Mouse (Mus musculus) lung, postnatal 14 days (tissue): ENCODE measurements at regions not wholly inside any gene's neighbourhood (a gene's known extent, or its start where the extent isn't known, plus 50 kb on each side); places are given as distances from the start of the nearest gene placed in this dataset.

ENCODE experiments used
- DNase-seq: peaks from one replicate; pipeline ENCODE4 v3.0.0; 2021

GRCm38 (mm10) chr8:89404287-89404686 is 360.3 kb upstream of the Sall1 start:
- no peak for DNase-seq

GRCm38 (mm10) chr8:89396673-89397072 is 352.7 kb upstream of the Sall1 start:
- no peak for DNase-seq

DNA sequence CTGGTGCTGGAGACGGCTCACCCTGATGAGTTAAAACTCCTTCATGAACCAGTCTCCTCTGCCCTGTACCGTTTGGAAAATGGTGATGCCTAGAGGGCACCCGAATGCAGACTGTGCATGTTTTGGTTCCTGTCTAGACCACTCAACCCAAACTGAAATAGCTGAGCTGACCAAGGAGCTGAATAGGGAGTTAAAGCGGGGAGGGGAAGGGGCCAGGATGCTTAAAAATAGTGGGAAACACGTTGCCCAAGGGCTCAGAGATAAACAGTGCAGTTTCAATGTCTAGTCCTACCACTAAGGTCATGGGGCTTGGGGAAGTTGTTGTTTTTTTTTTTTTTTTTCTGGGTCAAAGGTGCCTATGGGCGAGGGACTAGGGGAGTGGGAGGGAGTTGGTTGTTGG is 348.8 kb upstream of the Sall1 start:
- DNase-seq = no peak

DNA sequence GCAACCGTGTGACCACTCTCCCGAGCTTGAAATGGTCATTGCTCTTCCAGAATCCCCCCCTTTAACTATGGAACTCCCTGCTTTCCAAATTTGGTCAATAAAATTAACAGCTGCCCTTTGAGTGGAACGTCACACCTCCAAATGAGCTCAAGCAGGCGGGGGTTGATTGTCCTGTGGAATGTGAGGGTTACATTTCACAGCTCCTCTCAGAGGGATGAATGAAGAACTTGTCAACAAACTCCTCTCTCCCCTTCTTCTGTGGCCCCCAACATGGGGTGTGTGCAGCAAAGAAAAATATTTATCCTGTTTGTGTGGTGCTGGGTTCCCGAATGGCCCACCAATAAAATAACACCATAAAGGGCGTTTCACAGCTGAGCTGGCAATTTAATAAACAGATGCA is 344.8 kb upstream of the Sall1 start:
- DNase-seq = no peak

DNA sequence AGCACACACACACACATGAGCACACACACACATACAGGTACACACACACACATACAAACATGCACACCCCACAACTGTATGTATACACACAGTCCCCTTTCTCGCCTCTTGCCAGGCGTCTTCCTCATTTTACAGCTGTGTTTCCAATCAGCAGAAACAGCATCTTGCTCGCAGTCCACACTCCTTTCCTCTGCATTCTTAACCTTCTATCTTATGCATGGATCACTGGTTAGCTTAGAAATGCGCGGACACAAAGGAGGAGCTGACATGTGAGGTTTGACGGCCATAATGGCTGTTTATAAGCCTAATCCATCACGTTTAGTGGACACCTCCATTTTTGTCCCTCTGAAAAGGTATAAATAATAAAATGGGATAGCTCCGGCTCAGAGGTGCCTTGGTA is 343.3 kb upstream of the Sall1 start:
- no peak for DNase-seq

DNA sequence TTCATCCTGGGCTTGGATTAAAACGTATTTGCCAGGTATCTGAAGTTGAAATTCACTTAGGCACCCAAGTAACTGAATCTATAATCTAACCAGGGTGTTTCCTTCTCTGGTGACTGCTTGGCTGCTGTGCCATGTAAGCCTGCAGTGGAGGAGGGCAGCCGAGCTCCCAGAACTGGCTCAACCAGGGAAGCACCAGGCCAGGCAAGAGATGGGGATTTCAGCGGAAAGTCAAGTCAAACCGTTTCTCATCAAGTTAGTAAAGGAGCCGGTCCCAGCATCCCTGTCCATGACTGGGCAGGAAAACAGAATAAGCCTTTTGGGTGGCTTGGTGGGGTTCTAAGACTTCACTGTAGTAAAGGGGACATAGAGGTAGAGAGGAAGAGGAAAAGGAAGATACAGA is 341.1 kb upstream of the Sall1 start:
- DNase-seq = no peak

DNA sequence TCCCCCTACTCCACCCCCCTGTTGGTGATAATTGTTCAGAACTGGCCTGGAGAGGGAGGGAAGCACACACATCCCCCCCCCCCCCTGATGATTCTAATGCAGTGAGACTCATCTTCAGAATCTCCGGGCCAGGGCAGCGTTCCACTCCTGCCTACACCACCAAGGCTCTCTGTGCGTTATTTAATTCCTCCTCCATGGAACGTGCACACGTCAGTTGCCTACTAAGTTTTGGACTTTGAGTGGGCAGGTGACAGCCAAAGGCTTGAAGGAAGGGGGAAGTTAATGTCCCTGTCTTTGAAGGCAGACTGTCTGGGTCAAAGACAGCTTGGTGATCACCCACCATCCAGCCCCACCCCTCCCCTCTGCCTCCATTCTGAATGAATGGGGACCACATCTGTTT is 339.8 kb upstream of the Sall1 start:
- no peak for DNase-seq

- DNase-seq = no peak
Measured at GRCm38 (mm10) chr8:89382538-89383380, 338.8 kb upstream of the Sall1 start.

- no peak for DNase-seq
Measured at GRCm38 (mm10) chr8:89380436-89380835, 336.5 kb upstream of the Sall1 start.

DNA sequence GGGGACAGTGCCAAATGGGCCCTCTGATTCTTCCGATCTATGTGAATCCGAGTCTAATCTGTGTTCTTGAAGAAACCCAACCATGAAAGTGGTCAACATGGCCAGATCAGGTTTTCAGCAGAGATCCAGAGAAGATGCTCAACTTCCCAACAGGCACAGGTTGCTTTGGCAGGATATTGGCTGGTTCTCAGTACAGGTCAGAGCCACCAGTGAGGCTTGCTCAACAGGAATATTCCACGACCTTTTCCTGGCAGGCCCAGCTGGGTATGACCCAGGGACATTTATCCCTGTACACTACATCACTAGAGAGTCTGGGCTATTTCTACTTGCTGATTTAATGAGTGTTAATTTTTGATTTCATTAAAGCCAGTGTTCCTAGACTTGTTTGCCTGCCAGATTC is 328.8 kb upstream of the Sall1 start:
- DNase-seq = no peak

DNA sequence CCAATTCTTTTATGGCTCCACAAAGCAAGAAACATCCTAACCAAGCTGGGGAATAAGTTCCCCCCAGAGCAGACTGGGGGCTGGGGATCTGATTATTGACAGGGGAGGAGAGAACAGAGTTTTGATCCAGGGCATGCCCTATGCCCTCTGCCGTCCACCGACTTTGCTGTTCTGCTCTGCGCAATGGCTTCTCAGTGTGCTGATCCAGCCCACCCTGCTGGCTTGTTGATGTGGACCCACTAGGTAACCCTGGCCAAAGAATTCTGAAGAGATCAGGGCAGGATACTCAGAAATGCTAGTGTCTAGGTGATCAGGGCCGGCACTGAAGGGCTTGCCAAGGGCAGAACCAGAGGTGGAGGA is 327.8 kb upstream of the Sall1 start:
- no peak for DNase-seq

- no peak for DNase-seq
Measured at GRCm38 (mm10) chr8:89370816-89371772, 327.1 kb upstream of the Sall1 start.

- no peak for DNase-seq
Measured at GRCm38 (mm10) chr8:89365430-89365829, 321.5 kb upstream of the Sall1 start.

- DNase-seq = no peak
Measured at GRCm38 (mm10) chr8:89358411-89358810, 314.4 kb upstream of the Sall1 start.

- DNase-seq = no peak
Measured at GRCm38 (mm10) chr8:89345547-89345946, 301.6 kb upstream of the Sall1 start.

- no peak for DNase-seq
Measured at GRCm38 (mm10) chr8:89341686-89342085, 297.7 kb upstream of the Sall1 start.

DNA sequence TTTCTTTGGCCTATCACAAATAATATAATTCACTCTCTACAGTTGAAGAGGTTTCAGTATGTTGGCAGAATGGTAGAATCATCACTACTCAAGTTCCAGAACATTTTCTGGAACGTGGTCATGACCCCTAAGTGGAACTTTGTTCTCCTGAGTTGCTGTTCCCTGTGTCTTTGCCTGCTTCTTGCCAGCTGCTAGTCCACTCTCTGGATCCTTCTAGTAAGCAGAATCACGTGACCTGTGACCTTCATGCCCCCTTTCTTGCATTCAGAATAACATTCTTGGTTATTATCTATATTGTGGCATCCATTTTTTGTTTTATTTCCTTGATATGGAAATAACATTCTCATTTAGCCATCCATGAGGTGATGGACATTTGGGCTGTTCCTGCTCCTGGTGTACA is 291.5 kb upstream of the Sall1 start:
- DNase-seq = no peak

DNA sequence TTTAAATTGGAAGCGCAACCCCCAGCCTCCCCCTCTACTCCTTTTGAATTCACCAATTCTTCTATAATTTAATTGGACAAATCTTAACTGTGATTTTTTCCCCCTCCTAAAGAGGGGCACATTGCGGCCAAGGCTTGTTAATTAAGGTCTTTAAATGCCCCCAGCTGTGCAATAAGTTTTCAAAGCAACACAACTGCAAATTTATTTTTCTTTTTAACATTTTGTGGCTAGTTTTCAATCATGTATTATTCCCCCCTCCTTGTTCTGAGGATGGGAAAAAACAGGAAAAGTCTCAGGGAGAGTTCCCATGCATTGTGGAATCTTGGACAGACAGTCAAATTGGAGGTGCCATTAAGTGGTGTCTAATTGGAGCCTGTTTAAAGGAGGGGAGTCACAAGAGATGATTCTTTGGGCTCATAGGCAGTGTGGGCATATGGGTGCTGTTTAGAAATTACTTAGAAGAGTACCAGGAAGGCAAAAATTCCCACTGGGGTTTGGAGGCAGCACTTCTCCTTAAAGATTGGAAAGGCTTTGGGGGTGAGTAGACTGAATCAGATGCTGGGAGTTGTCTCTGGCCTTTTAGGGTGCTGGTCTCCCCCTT is 281.9 kb upstream of the Sall1 start:
- DNase-seq = no peak

GRCm38 (mm10) chr8:89325248-89325645 is 281.3 kb upstream of the Sall1 start:
- DNase-seq = no peak

DNA sequence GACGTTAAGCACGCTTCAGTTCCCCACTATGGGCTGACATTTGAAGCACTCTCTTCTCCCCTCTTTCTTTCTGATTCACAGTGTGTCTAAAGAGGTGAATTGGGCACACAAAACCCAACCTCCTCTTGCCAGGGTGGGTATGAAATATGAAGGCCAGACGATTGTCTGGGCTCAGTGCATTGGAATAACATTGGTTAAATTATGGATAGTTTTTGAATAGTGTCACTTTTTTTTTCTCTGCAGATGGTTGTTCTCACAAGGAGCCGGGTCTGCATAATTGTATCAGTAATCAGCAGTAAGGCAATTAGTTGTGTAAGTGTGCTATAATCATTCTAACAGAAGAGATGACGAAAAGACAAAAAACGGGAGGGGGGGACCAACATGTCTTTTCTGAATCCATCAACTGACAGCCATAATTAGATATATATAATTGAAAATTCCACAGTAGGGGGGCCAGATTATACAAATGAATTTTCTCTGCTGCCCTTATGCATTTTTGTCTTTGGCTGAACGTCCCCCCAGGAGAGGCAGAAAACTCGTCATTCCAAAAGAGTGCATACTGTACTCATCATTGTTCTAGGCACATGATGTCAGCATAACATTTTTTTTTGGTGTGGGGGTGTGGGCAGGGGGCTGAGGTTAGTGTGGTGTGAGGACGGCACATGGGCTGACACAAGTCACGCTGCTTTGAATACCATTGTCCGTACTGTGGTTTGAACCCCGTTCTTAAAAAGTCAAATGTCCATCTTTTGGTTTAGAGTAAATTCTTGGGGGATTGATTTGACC is 280.7 kb upstream of the Sall1 start:
- DNase-seq = no peak

DNA sequence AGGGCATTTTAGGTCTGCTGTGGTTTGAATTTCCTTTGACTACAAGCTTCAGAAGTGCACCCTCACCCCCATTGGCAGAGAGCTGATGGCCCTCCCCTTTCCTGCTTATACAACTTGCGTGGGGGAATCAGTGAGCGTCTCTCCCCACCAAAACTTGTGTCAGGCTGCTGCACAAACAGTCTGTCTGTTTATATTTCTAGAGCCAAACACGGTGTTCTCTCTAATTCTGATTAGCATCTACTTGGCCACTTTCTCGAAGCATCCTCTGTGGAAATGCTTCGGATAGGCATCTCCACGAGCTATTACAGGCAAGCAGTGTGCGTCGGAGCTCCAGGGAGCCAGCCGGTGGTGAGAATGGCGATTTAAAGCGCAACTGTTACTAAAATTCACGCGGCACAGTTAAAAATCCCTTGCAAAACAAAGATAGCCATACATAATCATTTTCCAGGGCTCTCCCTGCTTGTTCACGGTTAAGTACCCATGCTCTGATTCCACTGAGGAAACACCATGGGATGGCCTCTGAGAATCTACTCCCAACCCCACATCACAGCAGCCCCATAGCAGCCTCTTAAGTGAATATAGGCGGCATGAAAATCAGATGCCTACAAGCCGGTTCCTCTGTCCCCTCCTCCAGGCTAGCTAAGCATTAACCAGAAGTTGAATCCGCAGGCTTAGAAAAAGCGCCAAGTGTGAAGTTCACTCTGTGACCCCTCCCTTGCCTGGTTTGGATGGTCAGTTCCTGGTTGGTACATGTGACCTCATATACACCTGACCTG is 273.7 kb upstream of the Sall1 start:
- peak; percentile 2 for DNase-seq

GRCm38 (mm10) chr8:89316566-89317175 is 272.7 kb upstream of the Sall1 start:
- no peak for DNase-seq
